Mouse (Mus musculus): Measurements from ENCODE around the gene Uhrf1. TPM values are rescaled to one million over a fixed set of nuclear protein-coding genes. Genes with fewer than 3 reads are reported as not detected.

The Uhrf1 gene
- polyA plus RNA-seq, 1 experiment from 2014 or later = 279 TPM

- WGBS = 90% methylated on average over 3 of the region's 3 CpGs
- H3K4me3 ChIP-seq = no peak overlapping the region
- no peaks in the 10 kb centered on the region for H3K9me3 ChIP-seq
- no peaks in the 10 kb centered on the region for H3K27me3 ChIP-seq (replicated peaks; ENCODE audit: low read depth, poor library complexity, severe bottlenecking)
- H3K4me1 ChIP-seq = peaks cover 14% of the 10 kb centered on the region
- peaks cover 98% of the 10 kb centered on the region for H3K36me3 ChIP-seq (replicated peaks)
- DNase-seq (ENCODE audit: low spot score) = no peak
- no peak overlapping the region for H3K27ac ChIP-seq (replicated peaks)
These were observed 67.0 kb downstream of the Uhrf1 start for GRCm38 (mm10) chr17:56370090-56370489.

GRCm38 (mm10) chr17:56371029-56371660, 68.0 kb downstream of the Uhrf1 start:
- H3K27ac ChIP-seq (replicated peaks) = no peak overlapping the region
- 86% methylated on average over 15 of the region's 15 CpGs for WGBS

GRCm38 (mm10) chr17:56372109-56372508, 69.0 kb downstream of the Uhrf1 start:
- H3K27ac ChIP-seq (replicated peaks) = no peak overlapping the region
- H3K27me3 ChIP-seq (replicated peaks; ENCODE audit: low read depth, poor library complexity, severe bottlenecking) = no peaks in the 10 kb centered on the region
- no peaks in the 10 kb centered on the region for H3K4me1 ChIP-seq
- H3K4me3 ChIP-seq = no peak overlapping the region
- H3K36me3 ChIP-seq (replicated peaks) = peaks cover 100% of the 10 kb centered on the region
- 76% methylated on average over 4 of the region's 4 CpGs for WGBS
- H3K9me3 ChIP-seq = no peaks in the 10 kb centered on the region
- DNase-seq (ENCODE audit: low spot score) = no peak

More at GRCm38 (mm10) chr17:56371029-56371660, 68.0 kb downstream of the Uhrf1 start:
- no peaks in the 10 kb centered on the region for H3K27me3 ChIP-seq (replicated peaks; ENCODE audit: low read depth, poor library complexity, severe bottlenecking)
- H3K36me3 ChIP-seq (replicated peaks) = peaks cover 100% of the 10 kb centered on the region
- no peak for DNase-seq (ENCODE audit: low spot score)
- H3K4me3 ChIP-seq = no peak overlapping the region
- H3K4me1 ChIP-seq = peaks cover 4% of the 10 kb centered on the region; the same call in 1 of the 2 replicates
- no peaks in the 10 kb centered on the region for H3K9me3 ChIP-seq

Other genes starting within 250 kb of the Uhrf1 start
- 35.0 and 36.8 TPM in 2 replicates for gene Ubxn6, start 228.3 kb upstream of the Uhrf1 start, polyA plus RNA-seq (2016; fragmentation: Nextera tagmentation; extraction: Ambion mirVana)
- 195 and 197 TPM in 2 replicates for gene Hdgfl2, start 223.7 kb upstream of the Uhrf1 start, polyA plus RNA-seq (2016; fragmentation: Nextera tagmentation; extraction: Ambion mirVana)
- gene Plin4, start 193.5 kb upstream of the Uhrf1 start, polyA plus RNA-seq (2016; fragmentation: Nextera tagmentation; extraction: Ambion mirVana) = 0.05 TPM in 2 replicates
- gene Plin5, start 185.7 kb upstream of the Uhrf1 start, polyA plus RNA-seq (2016; fragmentation: Nextera tagmentation; extraction: Ambion mirVana) = 0.47 and 0.48 TPM in 2 replicates
- gene Lrg1, start 181.3 kb upstream of the Uhrf1 start, polyA plus RNA-seq (2016; fragmentation: Nextera tagmentation; extraction: Ambion mirVana) = 0.10 TPM in 1 of 2 replicates, not detected in the other
- gene Sema6b, start 163.0 kb upstream of the Uhrf1 start, polyA plus RNA-seq (2016; fragmentation: Nextera tagmentation; extraction: Ambion mirVana) = 1.0 and 1.1 TPM in 2 replicates
- 10.3 and 11.7 TPM in 2 replicates for gene Tnfaip8l1, start 140.8 kb upstream of the Uhrf1 start, polyA plus RNA-seq (2016; fragmentation: Nextera tagmentation; extraction: Ambion mirVana)
- 71.0 and 71.3 TPM in 2 replicates for gene Mydgf, start 119.4 kb upstream of the Uhrf1 start, polyA plus RNA-seq (2016; fragmentation: Nextera tagmentation; extraction: Ambion mirVana)
- gene Dpp9, start 84.4 kb upstream of the Uhrf1 start, polyA plus RNA-seq (2016; fragmentation: Nextera tagmentation; extraction: Ambion mirVana) = 48.3 and 50.2 TPM in 2 replicates
- gene Fem1a, start 46.5 kb upstream of the Uhrf1 start, polyA plus RNA-seq (2016; fragmentation: Nextera tagmentation; extraction: Ambion mirVana) = 12.5 and 13.2 TPM in 2 replicates
- gene Ticam1, start 26.5 kb upstream of the Uhrf1 start, polyA plus RNA-seq (2016; fragmentation: Nextera tagmentation; extraction: Ambion mirVana) = 3.2 and 3.7 TPM in 2 replicates
- gene Plin3, start 10.4 kb upstream of the Uhrf1 start, polyA plus RNA-seq (2016; fragmentation: Nextera tagmentation; extraction: Ambion mirVana) = 67.7 and 72.2 TPM in 2 replicates
- gene Arrdc5, start 3.0 kb upstream of the Uhrf1 start, polyA plus RNA-seq (2016; fragmentation: Nextera tagmentation; extraction: Ambion mirVana) = not detected in 2 replicates
- 46.2 and 46.8 TPM in 2 replicates for gene Kdm4b, start 22.7 kb downstream of the Uhrf1 start, polyA plus RNA-seq (2016; fragmentation: Nextera tagmentation; extraction: Ambion mirVana)
- 85.0 and 86.4 TPM in 2 replicates for gene Ptprs, start 173.2 kb downstream of the Uhrf1 start, polyA plus RNA-seq (2016; fragmentation: Nextera tagmentation; extraction: Ambion mirVana)
- gene Znrf4, start 209.1 kb downstream of the Uhrf1 start, polyA plus RNA-seq (2016; fragmentation: Nextera tagmentation; extraction: Ambion mirVana) = not detected in 2 replicates